Mouse (Mus musculus): ENCODE results near the gene Kcnk4. TPM values are rescaled to one million over a fixed set of nuclear protein-coding genes. Genes with fewer than 3 reads are reported as not detected.

The Kcnk4 gene
- polyA plus RNA-seq (2014; fragmentation: Nextera tagmentation; extraction: Ambion mirVana), result not detected in 2 replicates

- H3K4me3 ChIP-seq (ENCODE audit: low read depth, low read length), result peak within 1 kb of the TSS; percentile 26
- no peaks in the 10 kb centered on the region for H3K36me3 ChIP-seq (ENCODE audit: control insufficient read depth, insufficient read depth, low read length)
- 9% methylated on average over 23 of the region's 23 CpGs for WGBS
- peaks cover 56% of the 10 kb centered on the region for H3K27me3 ChIP-seq (ENCODE audit: control insufficient read depth, insufficient read depth, low read length)
- no peak; the same call in 1 of the 2 replicates for ATAC-seq (ENCODE audit: low FRiP score)
- peak within 1 kb of the TSS; percentile 43 for H3K4me2 ChIP-seq
- no peaks in the 10 kb centered on the region for H3K9me3 ChIP-seq (ENCODE audit: control insufficient read depth, low read length)
- H3K9ac ChIP-seq (ENCODE audit: low read length), result peak within 1 kb of the TSS; percentile 39; the same call in 1 of the 2 replicates
- H3K4me1 ChIP-seq (ENCODE audit: control insufficient read depth, insufficient read depth, low read length), result peaks cover 6% of the 10 kb centered on the region
- H3K27ac ChIP-seq (ENCODE audit: low read depth, low read length), result no peak within 1 kb of the TSS
- DNase-seq (ENCODE audit: low spot score, missing footprints), result no peak
Observed at GRCm38 (mm10) chr19:6934195-6934977, at the start of gene Kcnk4. Gene Kcnk4 (minus strand): TSS chr19:6934515.

- DNase-seq (ENCODE audit: low spot score, missing footprints) (no peak), ATAC-seq (ENCODE audit: low FRiP score) (no peak)
- WGBS, result 73% methylated on average over 5 of the region's 5 CpGs
- no peak overlapping the region for H3K27ac ChIP-seq (ENCODE audit: low read depth, low read length)
- H3K9ac ChIP-seq (ENCODE audit: low read length), result no peak overlapping the region
- no peaks in the 10 kb centered on the region for H3K9me3 ChIP-seq (ENCODE audit: control insufficient read depth, low read length)
- peaks cover 27% of the 10 kb centered on the region for H3K4me1 ChIP-seq (ENCODE audit: control insufficient read depth, insufficient read depth, low read length)
- no peak overlapping the region for H3K4me2 ChIP-seq
- H3K4me3 ChIP-seq (ENCODE audit: low read depth, low read length), result no peak overlapping the region
- H3K27me3 ChIP-seq (ENCODE audit: control insufficient read depth, insufficient read depth, low read length), result no peaks in the 10 kb centered on the region
- peaks cover 2% of the 10 kb centered on the region; the same call in 1 of the 2 replicates for H3K36me3 ChIP-seq (ENCODE audit: control insufficient read depth, insufficient read depth, low read length)
Observed at GRCm38 (mm10) chr19:6983621-6984020, 49.3 kb upstream of the Kcnk4 start.

GRCm38 (mm10) chr19:6981465-6981864, 47.1 kb upstream of the Kcnk4 start:
- WGBS, result 90% methylated on average over 4 of the region's 4 CpGs
- Histone ChIP-seq H3K4me2 (no peak overlapping the region), H3K27ac (ENCODE audit: low read depth, low read length) (no peak overlapping the region), H3K9me3 (ENCODE audit: control insufficient read depth, low read length) (no peaks in the 10 kb centered on the region), H3K36me3 (ENCODE audit: control insufficient read depth, insufficient read depth, low read length) (peaks cover 14% of the 10 kb centered on the region), H3K27me3 (ENCODE audit: control insufficient read depth, insufficient read depth, low read length) (no peaks in the 10 kb centered on the region), H3K4me3 (ENCODE audit: low read depth, low read length) (no peak overlapping the region), H3K4me1 (ENCODE audit: control insufficient read depth, insufficient read depth, low read length) (peaks cover 35% of the 10 kb centered on the region), H3K9ac (ENCODE audit: low read length) (no peak overlapping the region)
- ATAC-seq (ENCODE audit: low FRiP score) (no peak), DNase-seq (ENCODE audit: low spot score, missing footprints) (no peak)

- Histone ChIP-seq H3K27me3 (ENCODE audit: control insufficient read depth, insufficient read depth, low read length) (no peaks in the 10 kb centered on the region), H3K9me3 (ENCODE audit: control insufficient read depth, low read length) (no peaks in the 10 kb centered on the region), H3K4me2 (peak within 1 kb of the TSS; percentile 71), H3K27ac (ENCODE audit: low read depth, low read length) (peak within 1 kb of the TSS; percentile 85), H3K4me1 (ENCODE audit: control insufficient read depth, insufficient read depth, low read length) (peaks cover 38% of the 10 kb centered on the region), H3K4me3 (ENCODE audit: low read depth, low read length) (peak within 1 kb of the TSS; percentile 57), H3K9ac (ENCODE audit: low read length) (peak within 1 kb of the TSS; percentile 76), H3K36me3 (ENCODE audit: control insufficient read depth, insufficient read depth, low read length) (peaks cover 14% of the 10 kb centered on the region)
- DNase-seq (ENCODE audit: low spot score, missing footprints), result peak; percentile 99
- WGBS, result 2% methylated on average over 38 of the region's 38 CpGs
- ATAC-seq (ENCODE audit: low FRiP score), result peak; percentile 87
Observed at GRCm38 (mm10) chr19:6980381-6981093, 46.2 kb upstream of the Kcnk4 start, which contains the start of gene Fkbp2. Gene Fkbp2 (minus strand): TSS chr19:6980501.

- Histone ChIP-seq H3K9me3 (ENCODE audit: control insufficient read depth, low read length) (no peaks in the 10 kb centered on the region), H3K4me2 (peak overlapping the region; percentile 71), H3K4me1 (ENCODE audit: control insufficient read depth, insufficient read depth, low read length) (peaks cover 38% of the 10 kb centered on the region), H3K36me3 (ENCODE audit: control insufficient read depth, insufficient read depth, low read length) (peaks cover 14% of the 10 kb centered on the region), H3K27me3 (ENCODE audit: control insufficient read depth, insufficient read depth, low read length) (no peaks in the 10 kb centered on the region), H3K9ac (ENCODE audit: low read length) (peak overlapping the region; percentile 76), H3K4me3 (ENCODE audit: low read depth, low read length) (peak overlapping the region; percentile 57), H3K27ac (ENCODE audit: low read depth, low read length) (peak overlapping the region; percentile 85)
- ATAC-seq (ENCODE audit: low FRiP score), result peak; percentile 89
- peak; percentile 100 for DNase-seq (ENCODE audit: low spot score, missing footprints)
- under 1% methylated on average over 59 of the region's 59 CpGs for WGBS
Observed at GRCm38 (mm10) chr19:6979486-6980380, 45.4 kb upstream of the Kcnk4 start.

- Histone ChIP-seq H3K27me3 (ENCODE audit: control insufficient read depth, insufficient read depth, low read length) (no peaks in the 10 kb centered on the region), H3K36me3 (ENCODE audit: control insufficient read depth, insufficient read depth, low read length) (peaks cover 14% of the 10 kb centered on the region), H3K27ac (ENCODE audit: low read depth, low read length) (peak overlapping the region; percentile 64), H3K9ac (ENCODE audit: low read length) (peak overlapping the region; percentile 76), H3K4me1 (ENCODE audit: control insufficient read depth, insufficient read depth, low read length) (peaks cover 39% of the 10 kb centered on the region), H3K9me3 (ENCODE audit: control insufficient read depth, low read length) (no peaks in the 10 kb centered on the region), H3K4me2 (peak overlapping the region; percentile 71), H3K4me3 (ENCODE audit: low read depth, low read length) (peak overlapping the region; percentile 57)
- ATAC-seq (ENCODE audit: low FRiP score), result 0 out of 2 replicates have a peak, but pooled peaks have one; percentile 0
- no peak for DNase-seq (ENCODE audit: low spot score, missing footprints)
- 13% methylated on average over 11 of the region's 11 CpGs for WGBS
Observed at GRCm38 (mm10) chr19:6979001-6979479, 44.7 kb upstream of the Kcnk4 start.

- WGBS, result 52% methylated on average over 3 of the region's 3 CpGs
- Histone ChIP-seq H3K4me2 (peak overlapping the region; percentile 71), H3K9ac (ENCODE audit: low read length) (peak overlapping the region; percentile 76), H3K9me3 (ENCODE audit: control insufficient read depth, low read length) (no peaks in the 10 kb centered on the region), H3K4me3 (ENCODE audit: low read depth, low read length) (peak overlapping the region; percentile 57), H3K36me3 (ENCODE audit: control insufficient read depth, insufficient read depth, low read length) (peaks cover 14% of the 10 kb centered on the region), H3K4me1 (ENCODE audit: control insufficient read depth, insufficient read depth, low read length) (peaks cover 43% of the 10 kb centered on the region), H3K27ac (ENCODE audit: low read depth, low read length) (peak overlapping the region; percentile 64; the same call in 1 of the 2 replicates), H3K27me3 (ENCODE audit: control insufficient read depth, insufficient read depth, low read length) (no peaks in the 10 kb centered on the region)
- ATAC-seq (ENCODE audit: low FRiP score), result no peak
- DNase-seq (ENCODE audit: low spot score, missing footprints), result no peak
Observed at GRCm38 (mm10) chr19:6978639-6978974, 44.3 kb upstream of the Kcnk4 start.
